ENCODE assay signal across 8 mouse cellular contexts in genomic region chr12:102283483-102284266, GRCm38 (mm10). TPM values are rescaled to one million over a fixed set of nuclear protein-coding genes. Genes with fewer than 3 reads are reported as not detected.
DNase-seq lines count a peak whose midpoint lies in the region; ATAC-seq and TF ChIP-seq lines count a peak whose summit lies in the region.

No protein-coding gene starts in this region.

- 6% methylated on average over 21 of the region's 24 CpGs for WGBS in forebrain, embryonic 13.5 days
- WGBS in hindbrain, embryonic 11.5 days = 10% methylated on average over 20 of the region's 24 CpGs
- WGBS in limb, embryonic 13.5 days = 7% methylated on average over 22 of the region's 24 CpGs

- peaks cover 20% of the 10 kb centered on the region for H3K4me1 ChIP-seq in forebrain, embryonic 13.5 days
- no peaks in the 10 kb centered on the region for H3K4me1 ChIP-seq in hindbrain, embryonic 11.5 days (replicated peaks; ENCODE audit: control insufficient read depth, insufficient read depth, low read length)
- H3K4me1 ChIP-seq in limb, embryonic 13.5 days = peaks cover 31% of the 10 kb centered on the region

- peak; percentile 49 for TF ChIP-seq POLR2A in myocyte (IDR thresholded peaks at IDR 0.05; ENCODE audit: insufficient read length, low read depth)

- TF ChIP-seq CTCF in C2C12 (IDR thresholded peaks at IDR 0.05; ENCODE audit: control insufficient read depth, insufficient read depth, insufficient read length) = no peak

- peak overlapping the region; percentile 73 for H3K9ac ChIP-seq in forebrain, embryonic 13.5 days
- H3K9ac ChIP-seq in hindbrain, embryonic 11.5 days (ENCODE audit: low read depth, low read length) = peak overlapping the region; percentile 73
- H3K9ac ChIP-seq in limb, embryonic 13.5 days = peak overlapping the region; percentile 85

- H3K4me2 ChIP-seq in forebrain, embryonic 13.5 days = peak overlapping the region; percentile 85
- H3K4me2 ChIP-seq in hindbrain, embryonic 11.5 days (replicated peaks; ENCODE audit: low read depth, low read length) = peak overlapping the region; percentile 97
- peak overlapping the region; percentile 94 for H3K4me2 ChIP-seq in limb, embryonic 13.5 days (replicated peaks)
- H3K4me2 ChIP-seq in myocyte (ENCODE audit: low read depth) = peak overlapping the region; percentile 81

- H3K27me3 ChIP-seq in C2C12 (ENCODE audit: control insufficient read depth, insufficient read depth, insufficient read length) (no peaks in the 10 kb centered on the region), myocyte (ENCODE audit: control insufficient read depth, insufficient read depth, insufficient read length) (no peaks in the 10 kb centered on the region)
- peaks cover 9% of the 10 kb centered on the region for H3K27me3 ChIP-seq in forebrain, embryonic 13.5 days
- H3K27me3 ChIP-seq in hindbrain, embryonic 11.5 days (ENCODE audit: control insufficient read depth, insufficient read depth, low read length) = no peaks in the 10 kb centered on the region
- peaks cover 14% of the 10 kb centered on the region; the same call in 1 of the 2 replicates for H3K27me3 ChIP-seq in limb, embryonic 13.5 days

- peak; percentile 80 to 92 for DNase-seq in adrenal gland, adult (ENCODE audit: inconsistent age in 2 of 2, low spot score in 1 of 2)
- DNase-seq in hindbrain, embryonic 11.5 days (ENCODE audit: low spot score) = peak; percentile 38
- no peak for DNase-seq in right cerebral cortex, postnatal 14 days
- no peak for DNase-seq in left cerebral cortex, adult 9 months (ENCODE audit: low spot score in 2 of 2)

- H3ac ChIP-seq in C2C12 (ENCODE audit: control insufficient read depth, insufficient read length, low read depth) (peak overlapping the region; percentile 73), myocyte (ENCODE audit: control insufficient read depth, insufficient read length) (peak overlapping the region; percentile 86)

- peaks cover 22% of the 10 kb centered on the region for H3K79me3 ChIP-seq in C2C12 (ENCODE audit: low read depth)

- H3K36me3 ChIP-seq in C2C12 (ENCODE audit: control insufficient read depth, insufficient read depth) = no peaks in the 10 kb centered on the region
- H3K36me3 ChIP-seq in forebrain, embryonic 13.5 days (ENCODE audit: poor library complexity, severe bottlenecking) = no peaks in the 10 kb centered on the region
- no peaks in the 10 kb centered on the region for H3K36me3 ChIP-seq in hindbrain, embryonic 11.5 days (ENCODE audit: control insufficient read depth, insufficient read depth, low read length)
- H3K36me3 ChIP-seq in limb, embryonic 13.5 days = no peaks in the 10 kb centered on the region
- H3K36me3 ChIP-seq in myocyte (ENCODE audit: control insufficient read depth, insufficient read depth) = no peaks in the 10 kb centered on the region

- ATAC-seq in forebrain, embryonic 13.5 days = peak; percentile 65
- ATAC-seq in hindbrain, embryonic 11.5 days (ENCODE audit: low FRiP score) = peak; percentile 61
- peak; percentile 64; the same call in 1 of the 2 replicates for ATAC-seq in limb, embryonic 13.5 days (ENCODE audit: low FRiP score, low read depth)

- H3K9me3 ChIP-seq in forebrain, embryonic 13.5 days (replicated peaks) = peaks cover under 1% of the 10 kb centered on the region; the same call in 1 of the 2 replicates
- H3K9me3 ChIP-seq in hindbrain, embryonic 11.5 days (ENCODE audit: control insufficient read depth, low read length) = no peaks in the 10 kb centered on the region
- H3K9me3 ChIP-seq in limb, embryonic 13.5 days = peaks cover 4% of the 10 kb centered on the region; the same call in 1 of the 2 replicates

- peaks cover 51% of the 10 kb centered on the region for H3K79me2 ChIP-seq in C2C12 (ENCODE audit: control insufficient read depth, insufficient read depth)
- H3K79me2 ChIP-seq in myocyte (ENCODE audit: control insufficient read depth, insufficient read depth) = peaks cover 25% of the 10 kb centered on the region

- H3K4me3 ChIP-seq in C2C12 (ENCODE audit: insufficient read depth, poor library complexity, severe bottlenecking) (peak overlapping the region; percentile 38), myocyte (peak overlapping the region; percentile 65)
- H3K4me3 ChIP-seq in forebrain, embryonic 13.5 days = peak overlapping the region; percentile 53
- H3K4me3 ChIP-seq in hindbrain, embryonic 11.5 days (ENCODE audit: low read depth, low read length) = peak overlapping the region; percentile 48
- peak overlapping the region; percentile 64 for H3K4me3 ChIP-seq in limb, embryonic 13.5 days

- peak overlapping the region; percentile 44; the same call in 1 of the 2 replicates for H3K27ac ChIP-seq in forebrain, embryonic 13.5 days
- H3K27ac ChIP-seq in hindbrain, embryonic 11.5 days (ENCODE audit: low read depth, low read length) = no peak overlapping the region
- H3K27ac ChIP-seq in limb, embryonic 13.5 days = peak overlapping the region; percentile 15; the same call in 1 of the 2 replicates

TF ChIP-seq in C2C12, 6 proteins besides CTCF, POLR2A, EP300 and RAD21:
- TF ChIP-seq MAX (IDR thresholded peaks at IDR 0.05) (no peak), MYOD1 (IDR thresholded peaks at IDR 0.05; ENCODE audit: control insufficient read depth, insufficient read length, low read depth) (no peak), FOSL1 (IDR thresholded peaks at IDR 0.05; ENCODE audit: insufficient read depth, low read length, poor library complexity, severe bottlenecking) (no peak), CEBPB (IDR thresholded peaks at IDR 0.05; ENCODE audit: low read depth) (no peak), MYOG (IDR thresholded peaks at IDR 0.05; ENCODE audit: control insufficient read depth, extremely low read depth, insufficient read length) (no peak), USF1 (IDR thresholded peaks at IDR 0.05; ENCODE audit: low read depth) (no peak)

TF ChIP-seq in myocyte, 11 proteins besides CTCF, POLR2A, EP300 and RAD21:
- TF ChIP-seq USF1 (IDR thresholded peaks at IDR 0.05; ENCODE audit: low read depth) (no peak), MAX (IDR thresholded peaks at IDR 0.05; ENCODE audit: low read depth) (no peak), REST (IDR thresholded peaks at IDR 0.05; ENCODE audit: insufficient read depth, insufficient read length) (no peak), SRF (IDR thresholded peaks at IDR 0.05; ENCODE audit: control insufficient read depth, insufficient read length, low read depth) (no peak)

RNA-seq across cellular contexts. Expression of gene Rin3, which starts 0.8 kb away (rescaled TPM):
- polyA plus RNA-seq in C2C12 (2012; fragmentation: generic; extraction: Trizol) = 16.7 TPM
- polyA plus RNA-seq in forebrain, embryonic 13.5 days (2015; fragmentation: Nextera tagmentation; extraction: Ambion mirVana) = 2.0 TPM in 2 replicates
- polyA plus RNA-seq in hindbrain, embryonic 11.5 days (2014; fragmentation: Nextera tagmentation; extraction: Ambion mirVana) = 3.1 and 5.0 TPM in 2 replicates
- polyA plus RNA-seq in limb, embryonic 13.5 days (2015; fragmentation: Nextera tagmentation; extraction: Ambion mirVana) = 6.9 and 7.1 TPM in 2 replicates
- polyA plus RNA-seq in myocyte (2012; fragmentation: generic; extraction: Trizol) = 23.4 TPM

Comparison
In these comparisons a context has a peak if more than half of its experiments do, and no peak if none do; other contexts are left out.
1. DNase-seq: peak in adrenal gland, adult (2 of 2) and hindbrain, embryonic 11.5 days (single experiment); none in right cerebral cortex, postnatal 14 days (single experiment) and left cerebral cortex, adult 9 months (0 of 2).
2. Peak in every context shown above with its lines, with median percentiles within 50 percentile points of each other: H3K4me3 ChIP-seq, ATAC-seq, H3K4me2 ChIP-seq and H3K9ac ChIP-seq.